Mouse (Mus musculus) thymus, adult 2 months (tissue): ENCODE results near the gene Arrdc5.
A peak's percentile ranks its signal among the peaks of the same experiment; 100 is the strongest.

Experiments used
- CTCF ChIP-seq: fragments of 200-500 bp; IDR thresholded peaks from 2 replicates; pipeline ENCODE4 v1.5.1; 2012; ENCODE audit warnings: mild to moderate bottlenecking, control low read depth, low read length, moderate library complexity, borderline replicate concordance; ENCODE audit not compliant: control insufficient read depth, poor library complexity, insufficient read depth; ENCODE audit errors: extremely low read depth
- POLR2A ChIP-seq: fragments of 200-500 bp; IDR thresholded peaks from 2 replicates; pipeline ENCODE4 v1.6.1; 2012; ENCODE audit warnings: mild to moderate bottlenecking, low read length, control low read depth, moderate library complexity; ENCODE audit not compliant: control insufficient read depth, poor library complexity, insufficient read depth; ENCODE audit errors: extremely low read depth

GRCm38 (mm10) chr17:56293291-56293690 lies 6.8 kb downstream of the Arrdc5 start:
- 0 out of 2 replicates have a peak, but pooled peaks have one; percentile 33 for TF ChIP-seq CTCF
- TF ChIP-seq POLR2A = 0 out of 2 replicates have a peak, but pooled peaks have one; percentile 40
